Mouse (Mus musculus) thymus, postnatal 36 days (tissue): Measurements from ENCODE around the gene Clstn3.
"Not testable (repeated sequence)": the region's sequence is repeated elsewhere in the genome, so short reads cannot be mapped to it uniquely, and the experiment has no call there.

Experiments used
- DNase-seq, 2 experiments: peaks; one replicate each; pipeline ENCODE4 v3.0.0; 2022; ENCODE audit warnings: mixed read lengths in 2 of 2

Gene Clstn3

GRCm38 (mm10) chr6:124464305-124465271 is at the start of gene Clstn3:
Clstn3 (minus strand) TSS chr6:124464794.
- peak; percentile 86 to 90 for DNase-seq

DNA sequence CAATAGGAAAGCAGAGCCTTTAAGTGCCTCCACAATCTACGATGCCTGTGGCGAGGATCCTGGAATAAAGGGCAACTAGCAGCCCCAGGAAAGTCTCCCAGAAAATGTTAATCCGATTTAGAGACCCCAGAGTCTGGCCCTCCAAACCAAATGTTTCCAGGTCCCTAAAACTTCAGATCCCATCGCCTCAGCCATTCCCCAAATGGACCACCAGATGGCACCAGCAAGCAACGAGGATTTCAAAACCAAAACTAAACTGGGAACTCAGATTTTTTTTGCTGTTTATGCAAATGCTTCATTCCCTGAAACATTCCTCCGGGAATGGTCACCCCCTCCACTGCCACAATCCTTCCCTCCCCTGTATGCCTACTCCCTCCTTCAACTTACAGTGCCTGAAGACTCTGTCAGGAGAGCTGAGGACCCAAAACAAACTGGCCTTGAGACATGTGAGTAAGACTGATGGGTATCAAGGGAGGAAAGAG is 47.8 kb upstream of the Clstn3 start, which contains the start of gene C1ra:
C1ra (plus strand) TSS at position 51 of the 482 bp plus-strand sequence.
- peak; percentile 18 to 29 for DNase-seq

- no peak for DNase-seq
Observed at GRCm38 (mm10) chr6:124511936-124512335, 47.3 kb upstream of the Clstn3 start.

DNA sequence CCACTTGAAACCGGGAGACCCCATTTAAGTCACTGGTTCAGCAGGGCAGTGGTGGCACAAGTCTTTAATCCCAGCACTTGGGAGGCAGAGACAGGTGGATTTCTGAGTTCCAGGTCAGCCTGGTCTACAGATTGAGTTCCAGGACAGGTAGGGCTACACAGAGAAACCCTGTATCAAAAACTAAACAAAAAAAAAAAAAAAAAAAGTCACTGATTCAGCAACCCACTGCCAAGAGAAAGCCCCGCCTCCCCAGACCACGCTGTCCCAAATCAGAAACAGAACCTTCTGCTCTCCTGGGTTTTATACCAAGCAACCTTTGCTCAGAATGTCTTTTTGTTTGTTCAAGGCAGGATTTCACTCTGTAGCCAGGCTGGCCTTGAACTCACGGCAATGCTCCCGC is 44.6 kb upstream of the Clstn3 start:
- DNase-seq = not testable (repeated sequence)

DNA sequence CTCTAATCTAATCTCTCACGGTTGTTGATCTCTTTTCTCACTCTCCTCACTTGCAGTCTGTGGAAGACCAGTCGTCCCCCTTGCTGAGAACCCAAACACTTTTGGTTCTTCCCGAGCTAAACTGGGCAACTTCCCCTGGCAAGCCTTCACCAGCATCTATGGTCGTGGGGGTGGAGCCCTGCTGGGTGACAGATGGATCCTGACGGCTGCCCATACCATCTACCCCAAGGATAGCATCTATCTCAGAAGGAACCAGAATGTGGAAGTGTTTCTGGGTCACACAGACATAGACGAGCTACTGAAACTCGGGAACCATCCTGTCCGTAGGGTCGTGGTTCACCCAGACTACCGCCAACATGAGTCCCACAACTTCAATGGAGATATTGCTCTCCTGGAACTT is 43.7 kb upstream of the Clstn3 start:
- no peak for DNase-seq

DNA sequence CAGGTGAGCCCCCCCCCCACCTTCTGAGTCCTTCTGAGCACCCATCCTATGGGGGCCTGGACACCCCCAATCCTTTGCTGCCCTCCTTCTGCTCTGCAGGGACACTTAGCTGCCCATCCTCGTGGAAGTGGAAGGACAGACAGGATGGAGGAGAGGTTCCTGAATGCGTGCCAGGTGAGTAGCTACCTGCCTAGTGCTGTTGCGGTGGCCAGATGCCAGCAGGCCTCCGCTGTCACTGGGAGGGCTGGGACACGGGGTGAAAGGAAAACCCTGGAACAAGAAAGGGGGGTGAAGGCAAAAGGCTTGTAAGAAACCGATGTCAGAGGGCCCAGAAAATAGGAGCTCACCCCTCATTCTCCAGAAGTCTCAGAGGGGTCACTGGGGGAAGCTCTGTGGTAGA is 42.4 kb upstream of the Clstn3 start:
- DNase-seq = no peak

- no peak for DNase-seq
Observed at GRCm38 (mm10) chr6:124505028-124505427, 40.4 kb upstream of the Clstn3 start.

GRCm38 (mm10) chr6:124502021-124502420 is 37.4 kb upstream of the Clstn3 start:
- no peak for DNase-seq

DNA sequence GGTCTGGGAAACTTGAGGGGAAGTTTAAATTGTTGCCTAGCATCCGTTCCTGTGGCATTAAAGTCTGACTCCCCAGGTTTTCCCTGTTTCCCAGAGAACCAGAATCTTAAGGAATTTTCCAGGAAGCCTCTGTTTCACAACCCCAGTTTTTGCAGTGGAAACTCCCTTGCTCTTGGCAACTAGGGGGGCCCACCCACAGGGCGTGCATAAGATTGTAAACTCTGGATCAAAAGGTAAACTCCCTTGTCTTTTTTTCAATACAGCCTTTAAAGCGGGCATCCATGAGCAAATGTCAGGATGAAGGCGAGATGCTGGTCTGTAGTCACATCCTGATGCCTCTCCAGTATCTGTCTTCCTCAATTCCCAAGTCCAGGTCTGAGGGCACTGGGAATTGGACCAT is 36.9 kb upstream of the Clstn3 start:
- DNase-seq = no peak

- no peak for DNase-seq
Observed at GRCm38 (mm10) chr6:124499914-124500566, 35.4 kb upstream of the Clstn3 start.

- no peak for DNase-seq
Observed at GRCm38 (mm10) chr6:124496054-124496453, 31.5 kb upstream of the Clstn3 start.

DNA sequence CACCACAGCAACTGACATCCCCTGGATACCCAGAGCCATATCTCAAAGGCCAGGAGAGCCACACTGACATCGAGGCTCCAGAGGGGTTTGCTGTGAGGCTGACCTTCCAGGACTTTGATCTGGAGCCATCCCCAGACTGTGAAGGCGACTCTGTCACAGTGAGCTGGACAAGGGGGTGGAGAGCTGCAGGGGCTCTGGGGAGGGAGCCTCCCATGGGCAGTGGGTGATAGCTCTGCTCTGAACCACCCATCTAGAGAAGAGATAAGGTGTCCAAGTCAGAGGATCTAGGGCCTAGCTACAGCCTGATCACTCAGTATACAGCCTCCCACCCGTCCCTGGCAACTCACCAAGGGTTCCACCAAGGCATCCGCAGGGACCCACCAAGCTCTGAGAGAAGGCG is 29.3 kb upstream of the Clstn3 start:
- DNase-seq = no peak

DNA sequence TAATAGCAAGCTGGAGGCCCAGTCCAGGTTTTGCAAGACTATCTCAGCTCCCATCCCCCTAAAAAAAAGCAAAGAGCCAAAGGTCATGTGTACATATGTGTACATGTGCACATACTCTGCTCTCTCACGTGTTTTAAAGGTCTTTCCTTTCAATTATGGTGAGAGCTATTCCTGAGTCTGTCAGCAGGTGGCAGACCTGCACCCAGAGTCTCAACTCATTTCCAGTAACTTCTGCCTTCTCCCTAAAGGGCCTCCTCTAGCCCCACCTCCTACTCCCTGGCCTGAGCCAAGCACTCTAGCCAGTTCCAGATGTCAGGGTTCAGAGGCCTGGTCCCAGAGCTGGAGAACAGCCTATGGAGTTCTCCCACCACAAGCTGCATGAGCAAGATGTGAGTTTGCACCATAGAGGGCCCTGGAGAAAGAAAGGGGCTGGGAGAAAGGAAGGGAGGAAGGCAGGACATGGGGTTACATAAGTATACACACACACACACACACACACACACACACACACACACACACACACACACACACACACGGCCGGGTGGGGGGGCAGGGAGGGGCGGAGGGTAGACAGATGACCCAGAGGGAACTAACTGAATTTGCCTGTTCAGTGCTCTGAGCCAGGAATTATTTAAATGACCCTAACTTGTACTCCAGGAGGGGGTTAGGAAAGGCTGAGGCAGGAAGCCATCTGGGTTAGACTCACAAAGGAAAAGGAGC is 28.4 kb upstream of the Clstn3 start, which contains the start of gene C1rl:
C1rl (plus strand) TSS at position 272 of the 720 bp plus-strand sequence.
- DNase-seq = peak; percentile 36 to 48

DNA sequence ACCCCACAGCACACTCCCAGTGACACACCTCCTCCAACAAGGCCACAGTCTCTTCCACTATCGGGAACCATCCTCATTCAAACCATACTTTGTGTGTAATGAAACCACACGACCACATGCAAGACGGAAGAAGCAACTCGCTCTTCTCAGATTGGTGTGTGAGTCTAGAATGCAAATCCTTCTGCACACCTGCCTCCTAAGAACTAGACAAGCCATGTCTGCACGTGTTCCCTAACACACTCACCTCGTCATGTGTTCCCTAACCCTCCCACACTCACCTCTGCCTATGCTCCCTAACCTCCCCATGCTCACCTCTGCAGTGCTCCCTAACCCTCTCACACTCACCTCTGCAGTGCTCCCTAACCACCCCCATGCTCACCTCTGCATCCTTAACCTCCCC is 26.8 kb upstream of the Clstn3 start:
- no peak for DNase-seq

GRCm38 (mm10) chr6:124488952-124489351 is 24.4 kb upstream of the Clstn3 start:
- no peak for DNase-seq

DNA sequence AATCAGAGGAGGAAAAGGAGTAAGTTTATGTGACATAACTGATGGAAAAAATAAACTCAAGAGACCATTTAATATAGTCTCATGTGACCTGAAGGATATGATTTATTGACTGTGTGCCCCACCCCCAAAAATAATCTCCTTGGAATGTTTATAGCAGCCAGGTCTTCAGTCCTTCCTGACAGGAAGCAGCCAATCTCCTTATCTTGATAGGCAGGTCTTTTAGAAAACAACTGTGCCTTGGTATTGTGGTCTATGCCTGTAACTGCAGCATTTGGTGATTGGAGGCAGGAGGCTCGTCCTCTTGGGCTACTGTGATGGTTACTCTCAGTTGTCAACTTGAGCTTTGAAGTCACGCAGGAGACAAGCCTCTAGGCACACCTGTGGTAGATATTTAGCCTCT is 22.9 kb upstream of the Clstn3 start:
- DNase-seq = no peak

GRCm38 (mm10) chr6:124485414-124486144 is 21.0 kb upstream of the Clstn3 start:
- DNase-seq = no peak

GRCm38 (mm10) chr6:124484851-124485250 is 20.3 kb upstream of the Clstn3 start:
- no peak for DNase-seq

- DNase-seq = not testable (repeated sequence)
Observed at GRCm38 (mm10) chr6:124483831-124484230, 19.2 kb upstream of the Clstn3 start.

GRCm38 (mm10) chr6:124481571-124481970 is 17.0 kb upstream of the Clstn3 start:
- DNase-seq = peak; percentile 27 to 34

- no peak for DNase-seq
Observed at GRCm38 (mm10) chr6:124480295-124480694, 15.7 kb upstream of the Clstn3 start.

DNA sequence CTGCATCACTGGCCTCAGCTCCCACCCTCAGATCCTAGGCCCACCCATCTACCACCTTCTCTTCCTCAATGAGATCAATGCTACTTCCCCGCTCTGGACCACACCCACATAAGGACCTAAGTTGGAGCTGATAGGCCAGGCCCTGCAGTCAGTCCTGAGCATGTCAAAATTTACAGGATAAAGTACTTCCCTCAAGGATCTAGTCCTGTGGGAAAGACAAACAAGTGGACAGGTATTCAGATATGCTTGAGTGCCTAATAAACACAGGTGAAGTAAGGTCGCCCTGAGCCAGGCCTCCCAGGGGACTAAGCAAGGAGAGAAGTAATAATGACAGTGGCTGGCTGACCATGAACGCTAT is 15.0 kb upstream of the Clstn3 start:
- DNase-seq = no peak
